Mouse (Mus musculus) brain, embryonic 14.5 days (tissue): ENCODE measurements at regions not wholly inside any gene's neighbourhood (a gene's known extent, or its start where the extent isn't known, plus 50 kb on each side); places are given as distances from the start of the nearest gene placed in this dataset.
A peak's percentile ranks its signal among the peaks of the same experiment; 100 is the strongest.

Experiments
- DNase-seq: peaks from one replicate; pipeline ENCODE4 v3.0.0-alpha.2; 2011; ENCODE audit warnings: low read depth
- CTCF ChIP-seq: fragments of 200-500 bp; IDR thresholded peaks from 2 replicates; pipeline ENCODE4 v1.5.1; 2012; ENCODE audit warnings: inconsistent platforms, mild to moderate bottlenecking, moderate library complexity, borderline replicate concordance; ENCODE audit not compliant: insufficient read depth, insufficient read length; ENCODE audit errors: extremely low read depth
- POLR2A ChIP-seq: fragments of 200-500 bp; IDR thresholded peaks from 2 replicates; pipeline ENCODE4 v1.6.1; 2012; ENCODE audit warnings: mild to moderate bottlenecking, inconsistent platforms, borderline replicate concordance; ENCODE audit not compliant: poor library complexity, insufficient read depth, insufficient read length, severe bottlenecking; ENCODE audit errors: extremely low read depth

DNA sequence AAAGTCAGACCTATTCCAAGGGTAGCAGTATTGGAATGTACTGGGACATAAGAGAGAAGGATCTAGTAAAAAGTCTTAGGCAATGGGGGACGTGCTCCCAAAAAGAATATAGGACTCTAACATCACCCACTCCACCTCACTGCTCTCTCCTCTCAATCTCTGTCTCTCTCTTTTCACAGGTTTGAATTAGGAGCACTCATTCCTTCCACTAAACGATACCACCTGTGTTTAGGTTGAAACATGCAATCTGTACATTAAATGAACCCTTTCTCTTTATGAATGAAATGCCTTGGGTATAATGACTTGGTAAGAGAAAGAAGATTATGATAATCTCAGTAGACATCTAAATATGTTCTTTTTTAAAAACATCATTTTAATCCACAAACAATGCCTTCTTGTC lies 129.4 kb downstream of the Zpld1 start:
- TF ChIP-seq POLR2A (no peak), CTCF (no peak)
- no peak for DNase-seq

DNA sequence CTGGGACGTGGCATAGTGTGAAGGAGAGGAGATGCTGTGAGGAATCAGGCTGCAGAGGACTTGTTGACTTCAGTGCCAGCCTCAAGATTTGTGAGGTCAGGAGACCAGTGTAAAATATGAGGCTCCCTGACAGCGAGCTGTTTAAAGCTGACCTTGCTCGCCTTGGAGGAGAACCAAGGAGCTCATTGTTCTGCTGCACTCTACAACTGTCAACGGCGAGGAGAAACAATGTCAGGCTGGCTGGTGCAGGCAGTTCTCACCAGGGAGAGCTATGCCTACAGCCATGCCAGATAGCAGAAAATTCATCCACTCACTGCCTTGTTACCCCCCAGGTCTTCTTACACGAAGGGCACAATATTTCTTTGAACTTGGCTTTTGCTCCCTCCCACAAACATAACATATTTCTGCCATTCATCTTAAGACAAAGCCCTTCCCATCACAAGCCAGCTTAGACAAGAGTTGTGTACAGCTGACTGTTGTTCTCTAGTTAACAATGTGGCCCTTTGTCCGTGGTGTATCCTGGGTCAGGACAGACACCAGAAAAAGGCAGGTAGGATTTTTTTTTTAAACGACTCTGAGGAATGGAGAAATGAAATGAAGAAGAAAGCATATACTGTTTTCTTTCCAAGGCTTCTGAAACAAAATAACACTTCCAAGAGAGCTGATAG lies 131.5 kb downstream of the Zpld1 start:
- peak; percentile 39 for DNase-seq
- no peak for TF ChIP-seq POLR2A

DNA sequence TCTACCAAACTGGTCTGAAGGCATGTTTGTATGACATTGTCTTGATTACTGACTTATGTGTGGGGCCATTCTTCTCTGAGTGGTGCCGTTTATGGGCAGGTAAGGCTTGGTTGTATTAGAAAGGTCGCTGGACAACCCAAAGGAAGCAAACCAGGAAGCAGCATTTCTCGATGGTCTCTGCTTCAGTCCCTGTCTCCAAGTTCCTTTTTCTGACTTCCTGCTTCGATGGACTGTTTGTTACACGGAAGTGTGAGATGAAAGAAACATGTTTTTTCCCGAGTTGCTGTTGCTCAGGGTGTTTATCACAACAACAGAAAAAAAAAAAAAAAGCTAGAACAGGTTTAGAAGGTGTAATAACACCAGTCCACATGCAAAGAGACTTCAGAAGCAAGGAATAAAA lies 134.9 kb downstream of the Zpld1 start:
- TF ChIP-seq POLR2A (no peak), CTCF (no peak)
- DNase-seq = no peak

DNA sequence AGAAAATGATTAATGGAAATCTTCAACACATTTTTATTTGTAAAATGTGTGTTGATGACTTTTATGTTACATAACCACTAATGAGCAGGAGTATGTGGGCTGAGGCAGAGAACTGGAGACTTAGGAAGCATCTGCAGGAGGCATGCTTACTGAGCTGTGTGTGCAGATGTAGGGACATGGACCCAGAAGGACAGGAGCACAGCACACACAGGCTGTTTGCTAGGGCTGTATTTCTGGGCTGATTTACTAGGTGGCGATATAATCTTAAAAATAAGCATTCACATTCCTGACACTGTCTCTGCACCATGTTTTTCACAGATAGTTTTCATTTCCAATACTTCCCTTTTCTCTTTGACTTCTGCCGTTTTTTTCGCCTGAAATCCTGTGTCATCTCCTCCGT lies 146.1 kb downstream of the Zpld1 start:
- peak; percentile 38; the same call in 1 of the 2 replicates for TF ChIP-seq CTCF
- TF ChIP-seq POLR2A = no peak
- DNase-seq = peak; percentile 78

DNA sequence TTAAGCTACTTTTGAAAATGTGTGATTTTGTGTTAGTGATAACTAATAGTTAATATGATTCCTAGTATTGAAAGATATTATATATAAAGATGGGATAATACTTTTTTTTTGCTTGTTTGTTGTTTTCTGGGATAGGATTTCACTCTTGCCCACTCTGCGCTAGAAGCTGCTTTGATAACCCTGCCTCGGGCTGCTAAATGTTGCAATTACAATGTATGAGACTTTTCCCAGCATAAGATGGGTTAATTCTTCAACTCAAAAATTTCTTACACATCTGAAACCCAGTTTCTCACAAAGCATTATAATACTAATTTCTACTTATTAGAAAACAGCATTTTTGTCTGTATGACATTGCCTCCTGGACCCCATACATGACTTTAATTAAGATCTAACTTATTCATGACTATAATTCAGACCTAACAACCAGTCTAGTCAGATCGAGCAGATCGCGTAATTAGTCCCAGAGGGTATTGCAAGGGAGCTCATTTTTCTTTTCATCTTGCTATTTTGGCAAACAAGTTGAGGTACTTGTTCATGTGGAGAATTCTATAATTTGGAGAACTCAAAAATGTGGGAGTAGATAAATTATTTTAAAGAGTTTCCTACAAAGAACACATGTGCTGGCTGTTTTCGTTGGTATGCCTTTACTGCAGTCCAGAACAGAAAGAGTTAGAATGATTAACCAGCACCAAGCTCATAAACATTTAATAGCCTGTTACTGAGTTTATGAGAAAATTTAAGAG lies 155.2 kb downstream of the Zpld1 start:
- peak; percentile 75 for DNase-seq

DNA sequence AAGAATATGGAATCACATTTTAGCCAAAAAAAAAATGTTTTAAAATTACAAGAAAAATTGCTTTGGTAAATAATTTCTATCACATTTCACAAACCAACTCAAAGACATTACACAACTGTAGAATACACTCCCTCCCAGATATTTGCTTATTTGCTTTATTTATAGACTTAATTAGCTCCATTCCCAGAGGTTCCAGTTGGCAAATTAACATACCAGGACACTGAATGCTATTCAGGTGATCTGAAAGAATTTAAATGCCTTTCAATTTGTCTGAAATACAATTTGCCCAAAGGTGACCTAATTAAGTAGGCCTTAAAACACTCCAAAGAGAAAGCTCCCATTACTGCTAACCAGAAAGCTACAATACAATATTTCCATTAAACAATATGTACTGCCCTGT lies 162.8 kb downstream of the Zpld1 start:
- TF ChIP-seq CTCF (no peak), POLR2A (no peak)
- peak; percentile 52 for DNase-seq

More for the DNA sequence above, 155.2 kb downstream of the Zpld1 start:
- no peak for TF ChIP-seq CTCF
- no peak for TF ChIP-seq POLR2A

DNA sequence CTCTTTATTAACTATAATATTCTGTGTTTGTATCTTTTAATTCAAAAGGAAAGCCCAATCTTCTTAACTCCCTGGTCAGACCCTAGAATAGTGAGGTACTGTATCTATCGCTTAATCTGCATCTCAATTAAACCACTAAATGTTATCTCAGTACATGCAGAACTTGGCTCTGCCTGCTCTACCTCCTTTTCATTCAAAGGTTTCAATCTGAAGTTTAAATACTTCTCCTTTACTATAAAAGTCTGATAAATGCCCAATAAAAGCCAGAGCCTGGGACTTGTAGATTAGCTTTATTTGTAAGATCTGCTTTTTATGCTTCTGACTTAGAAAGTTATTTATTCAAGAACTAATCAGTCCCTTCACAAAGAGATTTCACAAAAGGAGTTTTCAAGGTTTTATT lies 200.1 kb downstream of the Zpld1 start:
- TF ChIP-seq CTCF (no peak), POLR2A (no peak)
- no peak for DNase-seq

DNA sequence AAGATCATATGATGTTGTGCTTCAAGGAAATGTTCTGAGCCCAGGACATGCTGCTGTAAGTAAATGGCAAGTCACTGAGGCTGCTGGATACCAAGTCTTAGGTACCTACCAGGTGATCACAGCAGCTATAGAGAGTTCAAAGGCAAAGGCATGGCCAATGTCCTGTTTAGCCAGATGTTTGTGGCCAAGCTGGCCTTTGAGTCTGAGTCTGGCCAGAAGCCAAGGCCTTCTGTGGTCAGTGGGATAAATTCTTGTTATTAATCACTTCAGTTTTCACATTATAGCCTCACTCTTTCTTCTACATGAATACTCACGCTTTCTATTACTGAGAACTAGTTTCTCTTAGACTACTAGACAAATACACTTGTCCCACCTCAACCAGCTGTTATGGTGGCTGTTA lies 210.3 kb downstream of the Zpld1 start:
- no peak for TF ChIP-seq POLR2A
- no peak for TF ChIP-seq CTCF
- DNase-seq = no peak

DNA sequence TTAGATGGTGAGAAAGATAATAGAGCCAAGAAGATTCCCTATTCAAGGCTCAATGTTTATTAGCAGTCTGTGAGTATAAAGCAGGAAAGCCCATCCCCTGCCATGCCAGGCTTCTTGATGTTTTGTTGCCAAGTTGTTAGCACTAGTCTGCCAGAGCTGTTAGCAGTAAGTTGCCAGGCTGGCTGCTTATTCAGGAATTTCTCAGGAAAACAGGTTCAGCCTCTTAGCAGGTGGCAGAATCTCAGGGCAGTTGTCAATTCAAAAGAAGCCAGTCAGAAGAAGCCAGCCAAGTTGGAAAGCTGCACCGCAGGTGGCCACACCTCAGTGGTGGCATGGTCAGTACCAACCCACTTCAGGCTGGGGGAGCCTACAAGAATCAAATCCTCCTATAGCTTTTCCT lies 221.6 kb downstream of the Zpld1 start:
- TF ChIP-seq POLR2A (no peak), CTCF (no peak)
- peak; percentile 74 for DNase-seq

DNA sequence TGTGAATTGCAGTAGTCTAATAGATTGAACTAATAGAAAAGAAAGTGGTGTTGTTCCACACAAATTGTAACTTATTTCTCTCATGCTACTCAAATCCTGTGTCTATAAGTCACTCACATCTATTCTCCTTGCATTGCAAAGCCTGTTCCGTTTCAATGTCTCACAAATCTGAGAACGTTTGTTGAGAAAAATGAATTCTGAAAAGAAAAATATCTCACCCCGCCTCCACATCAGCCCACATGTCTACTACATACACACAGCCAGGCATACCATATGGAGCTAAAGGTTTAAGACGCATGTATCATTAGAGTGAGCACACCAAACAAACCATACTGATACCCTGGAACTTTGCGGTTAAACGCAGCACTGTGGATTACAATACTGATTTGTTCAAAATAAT lies 258.0 kb downstream of the Zpld1 start:
- TF ChIP-seq POLR2A = no peak
- no peak for TF ChIP-seq CTCF
- no peak for DNase-seq

DNA sequence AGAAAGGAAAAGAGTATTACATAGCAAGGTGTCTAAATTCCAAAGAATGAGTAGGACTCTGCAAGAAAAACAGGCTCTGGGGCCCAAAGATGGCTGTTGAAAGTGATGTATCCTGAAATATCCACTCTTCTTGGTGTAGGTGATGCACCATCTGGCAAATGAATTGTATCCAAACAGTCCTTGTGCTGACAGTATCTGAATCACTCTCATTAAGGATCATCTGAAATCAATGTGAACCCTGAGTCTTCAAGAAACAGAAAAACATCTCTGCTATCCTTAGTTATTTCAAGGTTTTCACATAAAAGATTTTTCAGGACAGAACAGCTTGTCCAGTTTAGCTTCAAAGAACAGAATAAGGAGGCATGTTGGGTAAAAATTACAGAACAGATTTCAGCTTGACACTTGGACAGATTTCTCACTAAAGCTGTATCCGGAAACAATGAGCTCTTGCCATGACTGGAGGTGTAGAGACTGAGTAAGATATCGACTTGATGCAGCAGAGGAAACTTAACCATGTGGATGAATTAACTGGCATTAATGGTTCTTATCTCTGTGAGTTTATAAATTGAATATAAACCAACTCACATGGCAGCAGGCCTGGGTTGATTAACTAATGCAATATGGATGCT lies 296.0 kb downstream of the Zpld1 start:
- DNase-seq = no peak
- TF ChIP-seq CTCF = no peak
- no peak for TF ChIP-seq POLR2A
